ENCODE assay signal across 9 mouse cellular contexts in the genomic region with DNA sequence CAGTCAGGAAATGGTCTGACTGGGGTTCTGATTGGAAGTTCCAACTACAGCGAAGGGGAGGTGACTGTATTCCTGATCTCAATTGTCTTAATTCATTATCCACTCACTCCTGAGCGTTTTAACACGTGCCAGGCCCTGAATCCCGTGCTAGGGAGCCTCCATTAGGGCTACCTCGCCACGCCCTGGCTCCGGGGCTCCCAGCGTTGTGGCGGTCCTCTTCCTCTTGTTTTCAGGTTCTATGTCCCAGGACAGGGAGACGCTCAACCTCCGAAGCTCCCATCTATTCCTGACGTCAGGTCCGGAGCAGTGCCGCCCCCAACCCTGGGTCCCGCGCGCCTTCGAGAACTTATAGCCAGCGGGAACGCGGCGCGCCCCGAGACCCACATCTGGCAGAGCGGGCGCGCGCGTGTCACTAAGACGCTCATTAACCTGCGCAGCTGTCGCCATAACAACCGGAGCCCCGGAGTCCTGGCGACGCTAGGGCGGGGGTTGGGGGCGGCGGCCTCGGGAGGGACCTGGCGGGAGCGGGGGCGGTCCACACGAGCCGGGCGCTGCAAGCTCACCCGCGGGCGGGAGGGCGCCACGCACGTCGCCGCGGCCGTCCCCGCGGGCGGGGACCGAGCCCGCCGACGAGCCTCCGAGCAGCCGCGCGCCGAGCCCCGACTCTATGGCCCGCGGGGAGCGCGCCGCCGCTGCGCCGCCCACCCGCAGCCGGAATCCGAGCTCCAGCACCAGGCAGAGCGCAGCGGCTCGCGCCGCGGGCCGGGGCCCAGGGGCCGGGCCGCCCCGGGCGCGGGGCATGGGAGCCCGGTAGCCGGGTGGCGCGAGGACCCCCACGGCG. TPM values are rescaled to one million over a fixed set of nuclear protein-coding genes. Genes with fewer than 3 reads are reported as not detected.
DNase-seq lines count a peak whose midpoint lies in the region; ATAC-seq and TF ChIP-seq lines count a peak whose summit lies in the region.
"Had no signal": no experiment of that assay in that cellular context is flagged by ENCODE, and none has a peak within 500 bp of the region (broad histone marks: within the 10 kb centered on the region; RNA-seq: fewer than 3 reads in every experiment).

Gene Neurl1a, plus strand, starts transcription at position 390 of the 841 bp plus-strand sequence.

- peak within 1 kb of the TSS; percentile 50 for H3K4me3 ChIP-seq in spleen, adult 2 months (ENCODE audit: extremely low read depth, insufficient read depth, insufficient read length)
- H3K4me3 ChIP-seq in embryonic facial prominence, embryonic 11.5 days (ENCODE audit: low read depth, low read length) = peak within 1 kb of the TSS; percentile 67
- H3K4me3 ChIP-seq in liver, embryonic 14.5 days (ENCODE audit: insufficient read depth in 1 of 2, low read depth in 2 of 2, low read length in 2 of 2) = peak within 1 kb of the TSS; percentile 28 to 55
- peak within 1 kb of the TSS; percentile 68 for H3K4me3 ChIP-seq in neural tube, embryonic 14.5 days (ENCODE audit: low read depth, low read length)

- under 1% methylated on average over 96 of the region's 98 CpGs for whole genome bisulfite sequencing in spleen, adult 2 months
- WGBS in embryonic facial prominence, embryonic 11.5 days = under 1% methylated on average over 87 of the region's 98 CpGs
- WGBS in liver, embryonic 14.5 days (ENCODE audit: insufficient replicate concordance) = under 1% methylated on average over 87 of the region's 98 CpGs
- under 1% methylated on average over 40 of the region's 98 CpGs for WGBS in neural tube, embryonic 14.5 days

- ATAC-seq in embryonic facial prominence, embryonic 11.5 days (replicated peaks; ENCODE audit: insufficient number of reproducible peaks, low FRiP score, low TSS enrichment, low read depth) = peak; percentile 32; the same call in 1 of the 2 replicates
- ATAC-seq in liver, embryonic 14.5 days (ENCODE audit: insufficient read depth) = no peak
- peak; percentile 65 for ATAC-seq in neural tube, embryonic 14.5 days (ENCODE audit: low read depth)
- ATAC-seq: Patski had no signal

- no peak for DNase-seq in spleen, adult 2 months (ENCODE audit: low read depth in 1 of 2, low spot score in 2 of 2)
- no peak for DNase-seq in spleen, postnatal 36 days (ENCODE audit: low spot score in 2 of 2)
- DNase-seq in embryonic facial prominence, embryonic 11.5 days (ENCODE audit: low spot score) = peak; percentile 80
- DNase-seq in heart, adult 8-10 months (ENCODE audit: low spot score) = peak; percentile 14
- peak; percentile 31 to 66 for DNase-seq in kidney, postnatal 25 days
- DNase-seq in liver, embryonic 14.5 days (ENCODE audit: low read depth in 3 of 3, low spot score in 3 of 3) = no peak
- DNase-seq in thymus, postnatal 4 days = peak; percentile 64

- H3K4me1 ChIP-seq in spleen, adult 2 months (ENCODE audit: control insufficient read depth, insufficient read depth, insufficient read length) = peaks cover 4% of the 10 kb centered on the region
- H3K4me1 ChIP-seq in embryonic facial prominence, embryonic 11.5 days (ENCODE audit: control insufficient read depth, insufficient read depth, low read length) = peaks cover 5% of the 10 kb centered on the region; the same call in 1 of the 2 replicates
- 0 out of 4 replicates have a peak, but pooled peaks cover 0 to 2% of the 10 kb centered on the region in 2 experiments for H3K4me1 ChIP-seq in liver, embryonic 14.5 days (replicated peaks; ENCODE audit: control insufficient read depth in 2 of 2, insufficient read depth in 2 of 2, low read length in 1 of 2)
- H3K4me1 ChIP-seq in neural tube, embryonic 14.5 days (ENCODE audit: control insufficient read depth, insufficient read depth, low read length) = peaks cover 7% of the 10 kb centered on the region; the same call in 1 of the 2 replicates

- H3K27me3 ChIP-seq in spleen, adult 2 months (ENCODE audit: control insufficient read depth, insufficient read depth, low read length) = peaks cover 23% of the 10 kb centered on the region
- H3K27me3 ChIP-seq in embryonic facial prominence, embryonic 11.5 days (ENCODE audit: control insufficient read depth, insufficient read depth, low read length) = peaks cover 26% of the 10 kb centered on the region
- H3K27me3 ChIP-seq in liver, embryonic 14.5 days (ENCODE audit: control insufficient read depth, insufficient read depth, low read length) = peaks cover 40% of the 10 kb centered on the region
- H3K27me3 ChIP-seq in neural tube, embryonic 14.5 days (ENCODE audit: control insufficient read depth, insufficient read depth, low read length) = no peaks in the 10 kb centered on the region

- no peak for TF ChIP-seq POLR2A in spleen, adult 2 months (IDR thresholded peaks at IDR 0.05; ENCODE audit: low read depth, low read length)

- peak within 1 kb of the TSS; percentile 68 for H3K9ac ChIP-seq in embryonic facial prominence, embryonic 11.5 days (replicated peaks; ENCODE audit: low read length)
- H3K9ac ChIP-seq in liver, embryonic 14.5 days (replicated peaks) = no peak within 1 kb of the TSS
- H3K9ac ChIP-seq in neural tube, embryonic 14.5 days (replicated peaks; ENCODE audit: low read depth, low read length) = peak within 1 kb of the TSS; percentile 74

- H3K4me2 ChIP-seq in embryonic facial prominence, embryonic 11.5 days (ENCODE audit: low read depth, low read length) = peak within 1 kb of the TSS; percentile 100
- H3K4me2 ChIP-seq in liver, embryonic 14.5 days (ENCODE audit: low read depth) = peak within 1 kb of the TSS; percentile 65
- H3K4me2 ChIP-seq in neural tube, embryonic 14.5 days (ENCODE audit: low read depth, low read length) = peak within 1 kb of the TSS; percentile 96

- no peak for TF ChIP-seq EP300 in liver, embryonic 14.5 days (IDR thresholded peaks at IDR 0.05; ENCODE audit: low read depth)

- H3K36me3 ChIP-seq in spleen, adult 2 months (ENCODE audit: control insufficient read depth, insufficient read depth, low read length) = no peaks in the 10 kb centered on the region
- H3K36me3 ChIP-seq in embryonic facial prominence, embryonic 11.5 days (replicated peaks; ENCODE audit: control insufficient read depth, insufficient read depth, low read depth, low read length) = no peaks in the 10 kb centered on the region
- no peaks in the 10 kb centered on the region for H3K36me3 ChIP-seq in liver, embryonic 14.5 days (replicated peaks; ENCODE audit: control insufficient read depth, insufficient read depth, low read depth)
- no peaks in the 10 kb centered on the region for H3K36me3 ChIP-seq in neural tube, embryonic 14.5 days (ENCODE audit: control insufficient read depth, insufficient read depth, low read length)

- no peak for TF ChIP-seq CTCF in spleen, adult 2 months (IDR thresholded peaks at IDR 0.05; ENCODE audit: extremely low read depth, insufficient read depth, insufficient read length, insufficient replicate concordance)
- TF ChIP-seq CTCF in liver, embryonic 14.5 days (IDR thresholded peaks at IDR 0.05; ENCODE audit: low read depth) = no peak

- no peaks in the 10 kb centered on the region for H3K9me3 ChIP-seq in embryonic facial prominence, embryonic 11.5 days (replicated peaks; ENCODE audit: control insufficient read depth, low read length)
- H3K9me3 ChIP-seq in liver, embryonic 14.5 days (ENCODE audit: control insufficient read depth, low read length) = no peaks in the 10 kb centered on the region
- no peaks in the 10 kb centered on the region for H3K9me3 ChIP-seq in neural tube, embryonic 14.5 days (ENCODE audit: control insufficient read depth, low read length)

- H3K27ac ChIP-seq in spleen, adult 2 months (ENCODE audit: insufficient read depth, low read length) = no peak within 1 kb of the TSS
- no peak within 1 kb of the TSS for H3K27ac ChIP-seq in embryonic facial prominence, embryonic 11.5 days (replicated peaks; ENCODE audit: low read depth, low read length)
- no peak within 1 kb of the TSS for H3K27ac ChIP-seq in liver, embryonic 14.5 days
- peak within 1 kb of the TSS; percentile 55 for H3K27ac ChIP-seq in neural tube, embryonic 14.5 days (ENCODE audit: low read depth, low read length)

RNA-seq across cellular contexts. Expression of gene Neurl1a, which starts in this region (rescaled TPM):
- 2.6 and 3.1 TPM in 2 replicates for polyA plus RNA-seq in spleen, adult 2 months (2012; rRNA removed)
- 2.9 and 3.2 TPM in 2 replicates for polyA plus RNA-seq in embryonic facial prominence, embryonic 11.5 days (2014; fragmentation: Nextera tagmentation; extraction: Ambion mirVana)
- total RNA-seq in heart, adult 8-10 months (2022) = 1 to 10 TPM; 1.3 to 3.0 (median 2.0) TPM
- 0.70 and 0.79 TPM in 2 replicates for polyA plus RNA-seq in liver, embryonic 14.5 days (2012; rRNA removed)
- 0.53 and 0.82 TPM in 2 replicates for polyA plus RNA-seq in liver, embryonic 14.5 days (2014; fragmentation: Nextera tagmentation; extraction: Ambion mirVana)
- polyA plus RNA-seq in neural tube, embryonic 14.5 days (2014; fragmentation: Nextera tagmentation; extraction: Ambion mirVana) = 12.1 and 14.4 TPM in 2 replicates

Comparison
In these comparisons a context has a peak if more than half of its experiments do, and no peak if none do; other contexts are left out.
1. DNase-seq: peak in embryonic facial prominence, embryonic 11.5 days (single experiment), heart, adult 8-10 months (single experiment), kidney, postnatal 25 days (2 of 2) and thymus, postnatal 4 days (single experiment); none in spleen, adult 2 months (0 of 2), spleen, postnatal 36 days (0 of 2) and liver, embryonic 14.5 days (0 of 3).
2. Peak in every context shown above with its lines, with median percentiles within 50 percentile points of each other: H3K4me3 ChIP-seq and H3K4me2 ChIP-seq.